Mouse (Mus musculus) kidney, adult 2 months (tissue): ENCODE measurements around the gene Cep44. TPM values are rescaled to one million over a fixed set of nuclear protein-coding genes. Genes with fewer than 3 reads are reported as not detected.

Experiments
- DNase-seq: peaks from one replicate; pipeline ENCODE4 v3.0.0; 2021
- H3K27ac ChIP-seq: fragments of 200-500 bp; 2 replicates; pipeline ENCODE4 v1.5.1; 2012; ENCODE audit warnings: low read depth, low read length, control low read depth, inconsistent platforms; ENCODE audit not compliant: insufficient read depth
- H3K27me3 ChIP-seq: fragments of 200-500 bp; replicated peaks from 2 replicates; pipeline ENCODE4 v1.6.1; 2012; ENCODE audit warnings: mild to moderate bottlenecking, moderate library complexity, low read length, inconsistent platforms; ENCODE audit not compliant: control insufficient read depth, insufficient read depth
- H3K36me3 ChIP-seq: fragments of 200-500 bp; 2 replicates; pipeline ENCODE4 v1.6.1; 2012; ENCODE audit warnings: mild to moderate bottlenecking, moderate library complexity, low read length, inconsistent platforms; ENCODE audit not compliant: control insufficient read depth, insufficient read depth
- H3K4me1 ChIP-seq: fragments of 200-500 bp; 2 replicates; pipeline ENCODE4 v1.6.1; 2011; ENCODE audit warnings: low read length; ENCODE audit not compliant: control insufficient read depth, insufficient read depth
- H3K4me3 ChIP-seq: fragments of 200-500 bp; 2 replicates; pipeline ENCODE4 v1.5.1; 2011; ENCODE audit warnings: mild to moderate bottlenecking, low read depth, low read length, control low read depth; ENCODE audit not compliant: insufficient read depth
- CTCF ChIP-seq: fragments of 200-500 bp; conservative IDR thresholded peaks from 2 replicates; pipeline ENCODE4 v1.5.1; 2011; ENCODE audit warnings: low read depth, mild to moderate bottlenecking, control low read depth, low read length, moderate library complexity, mixed read lengths; ENCODE audit not compliant: insufficient read depth, insufficient read length
- POLR2A ChIP-seq: fragments of 200-500 bp; IDR thresholded peaks from one replicate; pipeline ENCODE4 v1.6.1; 2011; ENCODE audit warnings: low read depth, low read length, control low read depth
- WGBS: fragments of 180-500 bp; shearing (Covaris S2); methylation state at CpG from one replicate; pipeline ENCODE4 v1.1.7; 2018; 5-methylcytosine and 5-hydroxymethylcytosine counted together
- polyA plus RNA-seq: library from polyadenylated mRNA; depleted of rRNA; stranded (reverse); fragments of >200 nt; gene quantifications from 2 replicates; pipeline ENCODE4 v1.2.3, GENCODE M21; 2012

The Cep44 gene
- polyA plus RNA-seq, 1 experiment: 6.7 TPM

- TF ChIP-seq CTCF (no peak), POLR2A (no peak)
- no peak overlapping the region for H3K4me3 ChIP-seq
- WGBS: 78% methylated on average over 6 of the region's 6 CpGs
These were observed 22.0 kb downstream of the Cep44 start for GRCm38 (mm10) chr8:56528869-56529268.

GRCm38 (mm10) chr8:56521051-56521450, 29.8 kb downstream of the Cep44 start:
- H3K36me3 ChIP-seq: no peaks in the 10 kb centered on the region
- H3K4me3 ChIP-seq: no peak overlapping the region
- WGBS: 75% methylated on average over 4 of the region's 4 CpGs
- H3K27me3 ChIP-seq: no peaks in the 10 kb centered on the region
- H3K4me1 ChIP-seq: no peaks in the 10 kb centered on the region
- no peak for TF ChIP-seq CTCF
- no peak for TF ChIP-seq POLR2A
- H3K27ac ChIP-seq: no peak overlapping the region
- no peak for DNase-seq

More at GRCm38 (mm10) chr8:56528869-56529268, 22.0 kb downstream of the Cep44 start:
- no peak for DNase-seq
- Histone ChIP-seq H3K4me1 (no peaks in the 10 kb centered on the region), H3K27me3 (no peaks in the 10 kb centered on the region), H3K27ac (no peak overlapping the region), H3K36me3 (no peaks in the 10 kb centered on the region; the same call in 1 of the 2 replicates)

GRCm38 (mm10) chr8:56520249-56520648, 30.6 kb downstream of the Cep44 start:
- Histone ChIP-seq H3K4me3 (no peak overlapping the region), H3K27ac (no peak overlapping the region), H3K36me3 (no peaks in the 10 kb centered on the region), H3K4me1 (no peaks in the 10 kb centered on the region), H3K27me3 (no peaks in the 10 kb centered on the region)
- WGBS: 84% methylated on average over 2 of the region's 2 CpGs
- no peak for TF ChIP-seq POLR2A
- no peak for TF ChIP-seq CTCF
- DNase-seq: no peak

GRCm38 (mm10) chr8:56518848-56519247, 32.0 kb downstream of the Cep44 start:
- DNase-seq: no peak

GRCm38 (mm10) chr8:56508952-56509479, 41.8 kb downstream of the Cep44 start:
- WGBS: 60% methylated on average over 4 of the region's 4 CpGs

More at GRCm38 (mm10) chr8:56518848-56519247, 32.0 kb downstream of the Cep44 start:
- 41% methylated on average over 6 of the region's 6 CpGs for whole genome bisulfite sequencing
- no peak overlapping the region for H3K4me3 ChIP-seq
- TF ChIP-seq POLR2A: no peak
- TF ChIP-seq CTCF: no peak
- no peaks in the 10 kb centered on the region for H3K36me3 ChIP-seq
- H3K27ac ChIP-seq: no peak overlapping the region
- no peaks in the 10 kb centered on the region for H3K4me1 ChIP-seq
- H3K27me3 ChIP-seq: no peaks in the 10 kb centered on the region

DNA sequence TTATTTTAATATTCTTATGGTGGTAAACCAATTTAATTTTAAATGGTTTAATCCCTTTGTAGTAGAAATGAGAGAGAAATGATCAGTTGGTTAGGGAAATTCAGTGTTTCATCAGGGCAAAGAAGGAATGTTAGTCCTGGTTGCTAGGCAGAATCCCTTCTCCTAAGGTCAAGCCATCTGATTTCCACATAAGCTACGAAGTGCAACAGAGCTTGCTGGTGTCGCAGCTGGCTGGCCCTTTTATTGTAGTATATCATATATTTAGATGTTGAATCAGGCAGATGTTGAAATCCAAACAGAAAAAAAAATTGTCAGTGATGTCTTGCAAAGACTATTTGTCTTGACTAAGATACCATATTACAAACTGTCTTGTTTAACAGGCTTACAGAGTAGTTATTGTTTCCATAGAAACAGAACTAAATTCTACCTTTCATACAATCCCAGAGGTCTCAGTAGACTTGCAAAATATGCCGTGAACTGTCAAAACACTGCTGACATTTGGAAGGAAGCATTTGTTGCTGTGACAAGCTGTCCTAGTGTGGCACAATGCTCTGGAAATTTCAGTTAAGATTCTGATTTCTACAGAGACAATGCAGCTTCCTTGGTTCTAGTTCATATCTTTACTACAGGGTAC, 42.4 kb downstream of the Cep44 start:
- H3K36me3 ChIP-seq: no peaks in the 10 kb centered on the region
- H3K4me1 ChIP-seq: no peaks in the 10 kb centered on the region
- no peaks in the 10 kb centered on the region for H3K27me3 ChIP-seq
- no peak for TF ChIP-seq CTCF
- TF ChIP-seq POLR2A: no peak
- no peak overlapping the region for H3K4me3 ChIP-seq
- DNase-seq: no peak
- no peak overlapping the region for H3K27ac ChIP-seq
- WGBS: 66% methylated on average over 3 of the region's 3 CpGs

More at GRCm38 (mm10) chr8:56508952-56509479, 41.8 kb downstream of the Cep44 start:
- Histone ChIP-seq H3K36me3 (no peaks in the 10 kb centered on the region), H3K27me3 (no peaks in the 10 kb centered on the region), H3K4me1 (no peaks in the 10 kb centered on the region), H3K4me3 (no peak overlapping the region), H3K27ac (no peak overlapping the region)
- TF ChIP-seq CTCF: no peak
- TF ChIP-seq POLR2A: no peak
- DNase-seq: no peak

- no peak for DNase-seq
These were observed 48.9 kb downstream of the Cep44 start for GRCm38 (mm10) chr8:56501911-56502310.

More at GRCm38 (mm10) chr8:56501911-56502310, 48.9 kb downstream of the Cep44 start:
- H3K4me1 ChIP-seq: no peaks in the 10 kb centered on the region
- H3K4me3 ChIP-seq: no peak overlapping the region
- TF ChIP-seq CTCF (no peak), POLR2A (no peak)
- no peaks in the 10 kb centered on the region for H3K36me3 ChIP-seq
- no peak overlapping the region for H3K27ac ChIP-seq
- no peaks in the 10 kb centered on the region for H3K27me3 ChIP-seq
